19 mouse cellular contexts compared by ENCODE assay signal in the genomic region with DNA sequence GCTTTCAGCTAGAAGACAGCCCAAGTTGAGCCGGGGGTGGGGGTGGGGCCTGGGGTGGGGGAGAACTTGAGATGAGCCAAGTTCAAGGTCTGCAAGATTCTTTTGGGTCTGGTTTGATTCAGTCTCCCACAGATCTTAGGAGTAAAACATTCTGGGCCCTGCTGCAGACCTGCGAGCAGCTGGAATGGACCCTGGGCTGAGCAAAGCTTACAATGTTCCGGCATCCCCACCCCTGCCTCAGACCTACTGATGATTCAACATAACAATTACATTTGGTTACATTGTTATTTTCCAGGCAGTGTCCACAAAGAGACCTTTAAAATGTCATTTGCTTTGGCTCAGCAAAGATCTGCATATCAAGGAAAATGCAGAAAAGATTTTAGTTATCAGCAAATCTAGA.
"Had no signal": no experiment of that assay in that cellular context is flagged by ENCODE, and none has a peak within 500 bp of the region (broad histone marks: within the 10 kb centered on the region; RNA-seq: fewer than 3 reads in every experiment).

No protein-coding gene starts in this region.

- H3K4me3 ChIP-seq: midbrain, embryonic 10.5 days; midbrain, embryonic 12.5 days; myocyte; neural tube, embryonic 13.5 days; neural tube, embryonic 15.5 days; stomach, embryonic 15.5 days had no signal

- DNase-seq: lung, adult 18-20 months; lung, embryonic 14.5 days; lung, postnatal 10 days; lung, postnatal 4 days; midbrain, embryonic 14.5 days; retina, postnatal 1 day; right cerebral cortex, adult 18-20 months; right cerebral cortex, postnatal 25 days; right cerebral cortex, postnatal 4 days; thymus, adult 2 months; thymus, postnatal 25 days; thymus, postnatal 4 days had no signal

- H3K27ac ChIP-seq: midbrain, embryonic 10.5 days; midbrain, embryonic 12.5 days; neural tube, embryonic 13.5 days; neural tube, embryonic 15.5 days; stomach, embryonic 15.5 days; stomach, postnatal 0 days had no signal
